Mouse (Mus musculus): ENCODE data around the gene Wbp1l. TPM values are rescaled to one million over a fixed set of nuclear protein-coding genes. Genes with fewer than 3 reads are reported as not detected.

Gene Wbp1l
- total RNA-seq, 2 experiments from 2014 or later, result 37.8 to 37.9 TPM

GRCm38 (mm10) chr19:46625519-46625918 is 26.6 kb downstream of the Wbp1l start:
- no peak for DNase-seq (ENCODE audit: extremely low spot score in 1 of 2, low spot score in 1 of 2)

- no peak for DNase-seq (ENCODE audit: extremely low spot score in 1 of 2, low spot score in 1 of 2)
Measured at GRCm38 (mm10) chr19:46628403-46628802, 29.5 kb downstream of the Wbp1l start.

- no peak for DNase-seq (ENCODE audit: extremely low spot score in 1 of 2, low spot score in 1 of 2)
Measured at GRCm38 (mm10) chr19:46629807-46630206, 30.9 kb downstream of the Wbp1l start.

GRCm38 (mm10) chr19:46631637-46632036 is 32.8 kb downstream of the Wbp1l start:
- DNase-seq (ENCODE audit: extremely low spot score in 1 of 2, low spot score in 1 of 2), result no peak

GRCm38 (mm10) chr19:46635766-46636165 is 36.9 kb downstream of the Wbp1l start:
- DNase-seq (ENCODE audit: extremely low spot score in 1 of 2, low spot score in 1 of 2), result no peak

GRCm38 (mm10) chr19:46637598-46637997 is 38.7 kb downstream of the Wbp1l start:
- no peak for DNase-seq (ENCODE audit: extremely low spot score in 1 of 2, low spot score in 1 of 2)

- no peak for DNase-seq (ENCODE audit: extremely low spot score in 1 of 2, low spot score in 1 of 2)
Measured at GRCm38 (mm10) chr19:46639053-46639452, 40.2 kb downstream of the Wbp1l start.

- no peak for DNase-seq (ENCODE audit: extremely low spot score in 1 of 2, low spot score in 1 of 2)
Measured at GRCm38 (mm10) chr19:46639496-46639895, 40.6 kb downstream of the Wbp1l start.

- no peak for DNase-seq (ENCODE audit: extremely low spot score in 1 of 2, low spot score in 1 of 2)
Measured at GRCm38 (mm10) chr19:46640780-46641179, 41.9 kb downstream of the Wbp1l start.

- no peak for DNase-seq (ENCODE audit: extremely low spot score in 1 of 2, low spot score in 1 of 2)
Measured at GRCm38 (mm10) chr19:46641420-46642085, 42.7 kb downstream of the Wbp1l start.

- no peak for DNase-seq (ENCODE audit: extremely low spot score in 1 of 2, low spot score in 1 of 2)
Measured at GRCm38 (mm10) chr19:46642136-46642753, 43.4 kb downstream of the Wbp1l start.

GRCm38 (mm10) chr19:46643236-46643635 is 44.4 kb downstream of the Wbp1l start:
- no peak for DNase-seq (ENCODE audit: extremely low spot score in 1 of 2, low spot score in 1 of 2)

- DNase-seq (ENCODE audit: extremely low spot score in 1 of 2, low spot score in 1 of 2), result no peak
Measured at GRCm38 (mm10) chr19:46644343-46644792, 45.5 kb downstream of the Wbp1l start.

- no peak for DNase-seq (ENCODE audit: extremely low spot score in 1 of 2, low spot score in 1 of 2)
Measured at GRCm38 (mm10) chr19:46644793-46645602, 46.1 kb downstream of the Wbp1l start.

- DNase-seq (ENCODE audit: extremely low spot score in 1 of 2, low spot score in 1 of 2), result no peak
Measured at GRCm38 (mm10) chr19:46646041-46646481, 47.2 kb downstream of the Wbp1l start.

- DNase-seq (ENCODE audit: extremely low spot score in 1 of 2, low spot score in 1 of 2), result no peak
Measured at GRCm38 (mm10) chr19:46647254-46647653, 48.4 kb downstream of the Wbp1l start.

GRCm38 (mm10) chr19:46647850-46648249 is 49.0 kb downstream of the Wbp1l start:
- DNase-seq (ENCODE audit: extremely low spot score in 1 of 2, low spot score in 1 of 2), result no peak

GRCm38 (mm10) chr19:46648565-46648964 is 49.7 kb downstream of the Wbp1l start:
- DNase-seq (ENCODE audit: extremely low spot score in 1 of 2, low spot score in 1 of 2), result no peak

- no peak for DNase-seq (ENCODE audit: extremely low spot score in 1 of 2, low spot score in 1 of 2)
Measured at GRCm38 (mm10) chr19:46653188-46653587, 54.3 kb downstream of the Wbp1l start.

- no peak for DNase-seq (ENCODE audit: extremely low spot score in 1 of 2, low spot score in 1 of 2)
Measured at GRCm38 (mm10) chr19:46653616-46654235, 54.8 kb downstream of the Wbp1l start.

- no peak for DNase-seq (ENCODE audit: extremely low spot score in 1 of 2, low spot score in 1 of 2)
Measured at GRCm38 (mm10) chr19:46655626-46656025, 56.7 kb downstream of the Wbp1l start.
